Mouse (Mus musculus) brain, adult 2 months (tissue): ENCODE data around the gene Ctnnb1.
"Not testable (repeated sequence)": the region's sequence is repeated elsewhere in the genome, so short reads cannot be mapped to it uniquely, and the experiment has no call there.

ENCODE experiments used
- DNase-seq: peaks from one replicate; pipeline ENCODE4 v3.0.0; 2011; ENCODE audit warnings: low read depth, low spot score

Gene Ctnnb1

GRCm38 (mm10) chr9:120929081-120929480, at the start of gene Ctnnb1:
Ctnnb1 (plus strand) TSS chr9:120929216.
- peak; percentile 45 for DNase-seq

GRCm38 (mm10) chr9:120880286-120880685, 48.7 kb upstream of the Ctnnb1 start:
- DNase-seq: no peak

- DNase-seq: peak; percentile 83
Measured at GRCm38 (mm10) chr9:120881121-120881520, 47.9 kb upstream of the Ctnnb1 start.

- DNase-seq: no peak
Measured at GRCm38 (mm10) chr9:120881839-120882238, 47.2 kb upstream of the Ctnnb1 start.

GRCm38 (mm10) chr9:120884726-120885125, 44.3 kb upstream of the Ctnnb1 start:
- DNase-seq: peak; percentile 79

GRCm38 (mm10) chr9:120887631-120888030, 41.4 kb upstream of the Ctnnb1 start:
- DNase-seq: no peak

- no peak for DNase-seq
Measured at GRCm38 (mm10) chr9:120893435-120893834, 35.6 kb upstream of the Ctnnb1 start.

- DNase-seq: no peak
Measured at GRCm38 (mm10) chr9:120893971-120894370, 35.0 kb upstream of the Ctnnb1 start.

GRCm38 (mm10) chr9:120894376-120894775, 34.6 kb upstream of the Ctnnb1 start:
- no peak for DNase-seq

GRCm38 (mm10) chr9:120896502-120896901, 32.5 kb upstream of the Ctnnb1 start:
- DNase-seq: no peak

- no peak for DNase-seq
Measured at GRCm38 (mm10) chr9:120897269-120897668, 31.7 kb upstream of the Ctnnb1 start.

GRCm38 (mm10) chr9:120899833-120900232, 29.2 kb upstream of the Ctnnb1 start:
- DNase-seq: no peak

GRCm38 (mm10) chr9:120900338-120901274, 28.4 kb upstream of the Ctnnb1 start:
- no peak for DNase-seq

- no peak for DNase-seq
Measured at GRCm38 (mm10) chr9:120902562-120902961, 26.5 kb upstream of the Ctnnb1 start.

GRCm38 (mm10) chr9:120908461-120908860, 20.6 kb upstream of the Ctnnb1 start:
- DNase-seq: no peak

GRCm38 (mm10) chr9:120913152-120913551, 15.9 kb upstream of the Ctnnb1 start:
- no peak for DNase-seq

- no peak for DNase-seq
Measured at GRCm38 (mm10) chr9:120914429-120914828, 14.6 kb upstream of the Ctnnb1 start.

- DNase-seq: no peak
Measured at GRCm38 (mm10) chr9:120914877-120915459, 14.0 kb upstream of the Ctnnb1 start.

- DNase-seq: not testable (repeated sequence)
Measured at GRCm38 (mm10) chr9:120917619-120918018, 11.4 kb upstream of the Ctnnb1 start.

- DNase-seq: no peak
Measured at GRCm38 (mm10) chr9:120918211-120918610, 10.8 kb upstream of the Ctnnb1 start.

GRCm38 (mm10) chr9:120918642-120919041, 10.4 kb upstream of the Ctnnb1 start:
- DNase-seq: peak; percentile 60

- no peak for DNase-seq
Measured at GRCm38 (mm10) chr9:120919130-120919529, 9.9 kb upstream of the Ctnnb1 start.

GRCm38 (mm10) chr9:120926126-120926525, 2.9 kb upstream of the Ctnnb1 start:
- DNase-seq: no peak
